Mouse (Mus musculus) stomach, postnatal 0 days (tissue): ENCODE measurements around the gene Xrra1.

ENCODE experiments used
- CTCF ChIP-seq: IDR thresholded peaks from 2 replicates; pipeline ENCODE4 v1.5.1; 2016; ENCODE audit warnings: antibody characterized with exemption, low read depth, mild to moderate bottlenecking, moderate library complexity
- EP300 ChIP-seq: optimal IDR thresholded peaks from 2 replicates; pipeline ENCODE3; 2016; ENCODE audit warnings: antibody characterized with exemption

DNA sequence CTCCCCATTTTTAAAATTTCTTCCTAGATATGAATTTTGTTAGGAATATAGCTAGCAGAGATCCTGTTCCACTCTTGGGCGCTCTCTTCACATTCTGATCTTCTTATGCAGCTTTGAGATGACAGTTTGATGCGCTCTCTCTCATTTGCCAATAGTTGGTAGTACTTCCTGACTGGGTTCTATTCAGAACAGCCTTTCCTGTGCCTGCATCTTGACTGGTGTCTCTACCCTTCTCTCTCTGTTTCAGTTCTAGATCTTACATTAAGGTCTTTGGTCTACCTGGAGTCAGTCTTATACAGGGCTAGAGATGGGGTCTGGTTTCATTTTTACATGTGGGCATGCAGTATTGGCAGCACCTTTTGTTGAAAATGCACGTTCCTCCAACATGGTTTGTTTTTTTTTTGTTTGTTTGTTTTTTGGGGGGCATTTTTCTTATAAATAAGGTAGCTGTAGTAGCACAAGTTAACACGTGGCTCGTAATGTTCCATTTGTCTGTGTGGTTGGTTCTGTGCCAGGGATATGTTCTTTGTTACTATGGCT lies 24.5 kb upstream of the Xrra1 start:
- TF ChIP-seq CTCF (no peak), EP300 (no peak)
